Comparison of ENCODE assay signal across 8 mouse cellular contexts in genomic region chr11:75279342-75280065, GRCm38 (mm10).
A peak's percentile ranks its signal among the peaks of the same experiment; 100 is the strongest.
DNase-seq lines count a peak whose midpoint lies in the region; ATAC-seq and TF ChIP-seq lines count a peak whose summit lies in the region.

No protein-coding gene starts in this region.

- no peaks in the 10 kb centered on the region for H3K27me3 ChIP-seq in kidney, adult 2 months (replicated peaks; ENCODE audit: control insufficient read depth, insufficient read depth, low read length)
- peaks cover 27% of the 10 kb centered on the region for H3K27me3 ChIP-seq in hindbrain, embryonic 11.5 days (ENCODE audit: control insufficient read depth, insufficient read depth, low read length)
- no peaks in the 10 kb centered on the region for H3K27me3 ChIP-seq in liver, adult 2 months (ENCODE audit: control insufficient read depth, insufficient read depth, low read length)
- H3K27me3 ChIP-seq in neural tube, embryonic 13.5 days = peaks cover 34% of the 10 kb centered on the region

- H3K9ac ChIP-seq in hindbrain, embryonic 11.5 days (ENCODE audit: low read depth, low read length) = peak overlapping the region; percentile 2; the same call in 1 of the 2 replicates
- peak overlapping the region; percentile 35; the same call in 1 of the 2 replicates for H3K9ac ChIP-seq in liver, adult 2 months (ENCODE audit: low read depth, low read length)
- peak overlapping the region; percentile 53; the same call in 1 of the 2 replicates for H3K9ac ChIP-seq in neural tube, embryonic 13.5 days

- ATAC-seq in hindbrain, embryonic 11.5 days (ENCODE audit: low FRiP score) = no peak
- ATAC-seq in neural tube, embryonic 13.5 days (ENCODE audit: low read depth) = no peak

- WGBS in kidney, adult 2 months = 23% methylated on average over 16 of the region's 16 CpGs
- 9% methylated on average over 16 of the region's 16 CpGs for WGBS in hindbrain, embryonic 11.5 days
- 12% methylated on average over 16 of the region's 16 CpGs for WGBS in liver, adult 2 months
- WGBS in neural tube, embryonic 13.5 days = 7% methylated on average over 16 of the region's 16 CpGs

- H3K4me2 ChIP-seq in hindbrain, embryonic 11.5 days (replicated peaks; ENCODE audit: low read depth, low read length) = peak overlapping the region; percentile 17
- peak overlapping the region; percentile 47 for H3K4me2 ChIP-seq in neural tube, embryonic 13.5 days

- no peaks in the 10 kb centered on the region for H3K9me3 ChIP-seq in hindbrain, embryonic 11.5 days (ENCODE audit: control insufficient read depth, low read length)
- H3K9me3 ChIP-seq in neural tube, embryonic 13.5 days = no peaks in the 10 kb centered on the region

- no peak overlapping the region for H3K27ac ChIP-seq in kidney, adult 2 months (ENCODE audit: insufficient read depth, low read depth, low read length)
- no peak overlapping the region for H3K27ac ChIP-seq in hindbrain, embryonic 11.5 days (ENCODE audit: low read depth, low read length)
- no peak overlapping the region for H3K27ac ChIP-seq in liver, adult 2 months (replicated peaks; ENCODE audit: insufficient read depth, low read depth, low read length)
- peak overlapping the region; percentile 34; the same call in 1 of the 2 replicates for H3K27ac ChIP-seq in neural tube, embryonic 13.5 days (replicated peaks)

- H3K4me3 ChIP-seq in kidney, adult 2 months (ENCODE audit: insufficient read depth, low read depth, low read length) = peak overlapping the region; percentile 36
- peak overlapping the region; percentile 0; the same call in 1 of the 2 replicates for H3K4me3 ChIP-seq in hindbrain, embryonic 11.5 days (ENCODE audit: low read depth, low read length)
- H3K4me3 ChIP-seq in liver, adult 2 months (ENCODE audit: insufficient read depth, low read depth, low read length) = peak overlapping the region; percentile 48
- H3K4me3 ChIP-seq in neural tube, embryonic 13.5 days = peak overlapping the region; percentile 14; the same call in 1 of the 2 replicates

- no peak for TF ChIP-seq POLR2A in kidney, adult 2 months (IDR thresholded peaks at IDR 0.05; ENCODE audit: low read depth, low read length)
- TF ChIP-seq POLR2A in liver, adult 2 months (IDR thresholded peaks at IDR 0.05; ENCODE audit: extremely low read depth, insufficient read depth, low read length) = no peak

- no peaks in the 10 kb centered on the region for H3K4me1 ChIP-seq in kidney, adult 2 months (ENCODE audit: control insufficient read depth, insufficient read depth, low read length)
- H3K4me1 ChIP-seq in hindbrain, embryonic 11.5 days (replicated peaks; ENCODE audit: control insufficient read depth, insufficient read depth, low read length) = peaks cover 19% of the 10 kb centered on the region; the same call in 1 of the 2 replicates
- H3K4me1 ChIP-seq in liver, adult 2 months (ENCODE audit: control insufficient read depth, insufficient read depth, low read length) = peaks cover 2% of the 10 kb centered on the region
- H3K4me1 ChIP-seq in neural tube, embryonic 13.5 days (replicated peaks) = peaks cover 63% of the 10 kb centered on the region

- H3K36me3 ChIP-seq in kidney, adult 2 months (ENCODE audit: control insufficient read depth, insufficient read depth, low read length) = no peaks in the 10 kb centered on the region
- H3K36me3 ChIP-seq in hindbrain, embryonic 11.5 days (ENCODE audit: control insufficient read depth, insufficient read depth, low read length) = no peaks in the 10 kb centered on the region
- H3K36me3 ChIP-seq in liver, adult 2 months (ENCODE audit: control insufficient read depth, insufficient read depth, low read length) = no peaks in the 10 kb centered on the region
- no peaks in the 10 kb centered on the region for H3K36me3 ChIP-seq in neural tube, embryonic 13.5 days

- no peaks in the 10 kb centered on the region for H3K79me2 ChIP-seq in liver, adult 2 months (ENCODE audit: control insufficient read depth, insufficient read depth, low read length)

- peak; percentile 51 for DNase-seq in kidney, adult 2 months
- DNase-seq in kidney, adult 9 months = no peak
- DNase-seq in c-Kit-positive CD71-positive TER-119-positive erythroid progenitor cells, embryonic 14.5 days (ENCODE audit: low spot score) = peak; percentile 54
- peak; percentile 55 for DNase-seq in hindbrain, embryonic 11.5 days (ENCODE audit: low spot score)
- DNase-seq in liver, adult 2 months (ENCODE audit: extremely low read depth, low read depth, low spot score) = peak; percentile 51
- no peak for DNase-seq in gastrocnemius, postnatal 4 days (ENCODE audit: low spot score in 2 of 2)
- no peak for DNase-seq in right cerebral cortex, adult 18-20 months

- no peak for TF ChIP-seq CTCF in kidney, adult 2 months (conservative IDR thresholded peaks at IDR 0.05; ENCODE audit: insufficient read depth, insufficient read length, low read depth, low read length)
- no peak for TF ChIP-seq CTCF in liver, adult 2 months (IDR thresholded peaks at IDR 0.05; ENCODE audit: low read depth, low read length)

Comparison
In these comparisons a context has a peak if more than half of its experiments do, and no peak if none do; other contexts are left out.
1. DNase-seq: peak in kidney, adult 2 months (single experiment), c-Kit-positive CD71-positive TER-119-positive erythroid progenitor cells, embryonic 14.5 days (single experiment), hindbrain, embryonic 11.5 days (single experiment) and liver, adult 2 months (single experiment); none in kidney, adult 9 months (single experiment), gastrocnemius, postnatal 4 days (0 of 2) and right cerebral cortex, adult 18-20 months (single experiment).
2. H3K9ac ChIP-seq: peak in every context shown above with its lines; median percentile 53 in neural tube, embryonic 13.5 days; 35 in liver, adult 2 months; 2 in hindbrain, embryonic 11.5 days.
3. Peak in every context shown above with its lines, with median percentiles within 50 percentile points of each other: H3K4me3 ChIP-seq.